Comparison of ENCODE assay signal across 18 mouse cellular contexts in the genomic region with DNA sequence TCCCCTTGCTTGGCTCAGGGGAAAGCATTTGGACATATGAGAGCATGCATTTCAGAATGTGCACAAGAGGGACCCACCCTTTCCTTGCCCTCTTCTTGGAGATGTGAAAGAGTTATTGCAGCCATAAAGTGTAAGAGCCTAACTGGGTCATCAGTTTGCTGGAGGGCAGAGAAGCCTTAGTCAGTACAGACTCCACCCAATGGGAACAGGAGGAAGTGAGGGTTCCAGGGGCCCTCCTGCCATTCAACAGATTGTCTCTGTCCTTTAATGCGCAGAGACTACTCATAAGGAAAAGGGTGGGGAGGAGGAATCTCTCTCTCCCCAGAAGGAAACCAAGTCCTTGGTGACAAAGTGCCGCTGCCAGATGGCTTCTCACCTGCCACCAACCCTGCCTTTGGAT.
A peak's percentile ranks its signal among the peaks of the same experiment; 100 is the strongest.
DNase-seq lines count a peak whose midpoint lies in the region; ATAC-seq and TF ChIP-seq lines count a peak whose summit lies in the region.
"Had no signal": no experiment of that assay in that cellular context is flagged by ENCODE, and none has a peak within 500 bp of the region (broad histone marks: within the 10 kb centered on the region; RNA-seq: fewer than 3 reads in every experiment).

No protein-coding gene starts in this region.

- no peaks in the 10 kb centered on the region for H3K27me3 ChIP-seq in intestine, embryonic 16.5 days (replicated peaks; ENCODE audit: control insufficient read depth, insufficient read depth, low read length)
- H3K27me3 ChIP-seq in kidney, adult 2 months (replicated peaks; ENCODE audit: control insufficient read depth, insufficient read depth, low read length): no peaks in the 10 kb centered on the region
- H3K27me3 ChIP-seq: embryonic facial prominence, embryonic 12.5 days; forebrain, embryonic 13.5 days; forebrain, embryonic 15.5 days had no signal

- H3K36me3 ChIP-seq in intestine, embryonic 16.5 days (ENCODE audit: control insufficient read depth, insufficient read depth, low read length): no peaks in the 10 kb centered on the region
- H3K36me3 ChIP-seq in kidney, adult 2 months (ENCODE audit: control insufficient read depth, insufficient read depth, low read length): no peaks in the 10 kb centered on the region
- H3K36me3 ChIP-seq: embryonic facial prominence, embryonic 10.5 days; embryonic facial prominence, embryonic 12.5 days; forebrain, embryonic 15.5 days had no signal

- 73% methylated on average over 2 of the region's 2 CpGs for WGBS in intestine, embryonic 16.5 days
- whole genome bisulfite sequencing in large intestine, adult 2 months: 19% methylated on average over 2 of the region's 2 CpGs
- 60% methylated on average over 2 of the region's 2 CpGs for WGBS in kidney, adult 2 months

- no peak for TF ChIP-seq CTCF in kidney, adult 2 months (conservative IDR thresholded peaks at IDR 0.05; ENCODE audit: insufficient read depth, insufficient read length, low read depth, low read length)

- no peaks in the 10 kb centered on the region for H3K9me3 ChIP-seq in intestine, embryonic 16.5 days (ENCODE audit: control insufficient read depth, low read length)
- H3K9me3 ChIP-seq: embryonic facial prominence, embryonic 10.5 days; embryonic facial prominence, embryonic 12.5 days; forebrain, embryonic 13.5 days; forebrain, embryonic 15.5 days had no signal

- no peaks in the 10 kb centered on the region for H3K4me1 ChIP-seq in intestine, embryonic 16.5 days (ENCODE audit: control insufficient read depth, insufficient read depth, low read length)
- H3K4me1 ChIP-seq in kidney, adult 2 months (ENCODE audit: control insufficient read depth, insufficient read depth, low read length): no peaks in the 10 kb centered on the region
- H3K4me1 ChIP-seq: embryonic facial prominence, embryonic 10.5 days; embryonic facial prominence, embryonic 12.5 days; forebrain, embryonic 13.5 days; forebrain, embryonic 15.5 days had no signal

- no peak overlapping the region for H3K4me2 ChIP-seq in intestine, embryonic 16.5 days (ENCODE audit: low read depth, low read length)
- H3K4me2 ChIP-seq: embryonic facial prominence, embryonic 12.5 days; forebrain, embryonic 13.5 days; forebrain, embryonic 15.5 days had no signal

- H3K27ac ChIP-seq in intestine, embryonic 16.5 days (ENCODE audit: low read length): peak overlapping the region; percentile 6; the same call in 1 of the 2 replicates
- no peak overlapping the region for H3K27ac ChIP-seq in kidney, adult 2 months (ENCODE audit: insufficient read depth, low read depth, low read length)
- H3K27ac ChIP-seq: embryonic facial prominence, embryonic 10.5 days; embryonic facial prominence, embryonic 12.5 days; forebrain, embryonic 13.5 days; forebrain, embryonic 15.5 days had no signal

- TF ChIP-seq POLR2A in kidney, adult 2 months (IDR thresholded peaks at IDR 0.05; ENCODE audit: low read depth, low read length): no peak

- no peak overlapping the region for H3K4me3 ChIP-seq in intestine, embryonic 16.5 days (ENCODE audit: low read length)
- H3K4me3 ChIP-seq in kidney, adult 2 months (ENCODE audit: insufficient read depth, low read depth, low read length): no peak overlapping the region
- H3K4me3 ChIP-seq: embryonic facial prominence, embryonic 10.5 days; embryonic facial prominence, embryonic 12.5 days; forebrain, embryonic 13.5 days; forebrain, embryonic 15.5 days had no signal

- DNase-seq in cerebellum, adult 9-11 months: peak; percentile 6
- DNase-seq in cerebellum, adult 18-20 months: no peak
- DNase-seq in large intestine, adult 2 months (ENCODE audit: low read depth, low spot score): peak; percentile 66
- DNase-seq in kidney, adult 2 months: no peak
- no peak for DNase-seq in adrenal gland, postnatal 4 days (ENCODE audit: low spot score in 2 of 2)
- DNase-seq: adrenal gland, adult 2 months; adrenal gland, postnatal 10 days; adrenal gland, postnatal 25 days; B cell, adult 2 months; cerebellum, adult 11-12 months; cerebellum, adult 8-10 months; forebrain, postnatal 0 days had no signal

- peak; percentile 92 for ATAC-seq in intestine, embryonic 16.5 days
- ATAC-seq: CD4-positive, CD25-positive, alpha-beta regulatory T cell, adult 4 months; forebrain, embryonic 13.5 days; forebrain, embryonic 15.5 days; forebrain, postnatal 0 days had no signal

- no peak overlapping the region for H3K9ac ChIP-seq in intestine, embryonic 16.5 days (ENCODE audit: low read depth, low read length)
- H3K9ac ChIP-seq: embryonic facial prominence, embryonic 12.5 days; forebrain, embryonic 13.5 days; forebrain, embryonic 15.5 days; forebrain, postnatal 0 days had no signal

Comparison
In these comparisons a context has a peak if more than half of its experiments do, and no peak if none do; other contexts are left out.
1. DNase-seq: peak in cerebellum, adult 9-11 months (single experiment) and large intestine, adult 2 months (single experiment); none in cerebellum, adult 18-20 months (0 of 2), kidney, adult 2 months (single experiment) and adrenal gland, postnatal 4 days (0 of 2).